Mouse (Mus musculus): ENCODE results near the gene Myh7b.
"Not testable (repeated sequence)": the region's sequence is repeated elsewhere in the genome, so short reads cannot be mapped to it uniquely, and the experiment has no call there.

The Myh7b gene

DNA sequence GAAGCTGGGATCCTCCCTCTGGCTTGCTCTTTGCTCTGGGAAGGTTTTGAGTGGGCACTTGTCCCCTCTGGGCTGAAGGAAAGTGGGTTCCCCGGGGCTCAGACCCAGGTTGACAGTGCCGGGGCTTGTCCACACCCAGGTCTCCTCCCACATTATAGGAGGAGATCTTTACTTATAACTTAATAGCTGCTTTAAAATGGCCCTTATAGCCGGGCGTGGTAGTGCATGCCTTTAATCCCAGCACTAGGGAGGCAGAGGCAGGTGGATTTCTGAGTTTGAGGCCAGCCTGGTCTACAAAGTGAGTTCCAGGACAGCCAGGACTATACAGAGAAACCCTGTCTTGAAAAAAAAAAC lies 5.8 kb upstream of the Myh7b start:
- not testable (repeated sequence) for DNase-seq

DNA sequence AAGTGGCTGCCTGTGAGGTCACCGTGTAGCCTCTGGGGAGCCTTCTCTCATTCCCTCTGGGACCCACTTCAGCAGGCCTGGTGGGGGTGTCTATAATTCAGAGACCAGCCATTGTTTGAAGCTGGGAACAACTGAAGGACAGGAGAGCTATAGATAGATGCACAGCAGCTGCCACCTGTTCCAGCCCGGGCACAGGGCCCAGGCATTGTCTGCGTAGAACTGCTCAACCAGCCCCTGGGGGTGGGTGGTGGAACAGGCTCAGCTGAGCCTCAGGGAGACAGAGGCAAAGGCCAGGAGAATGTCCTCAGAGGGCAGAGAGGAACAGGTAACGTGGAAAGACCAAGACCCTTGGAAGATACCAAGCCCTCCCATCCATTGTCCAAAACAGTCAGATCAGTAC lies 4.7 kb upstream of the Myh7b start:
- peak; percentile 79 for DNase-seq

DNA sequence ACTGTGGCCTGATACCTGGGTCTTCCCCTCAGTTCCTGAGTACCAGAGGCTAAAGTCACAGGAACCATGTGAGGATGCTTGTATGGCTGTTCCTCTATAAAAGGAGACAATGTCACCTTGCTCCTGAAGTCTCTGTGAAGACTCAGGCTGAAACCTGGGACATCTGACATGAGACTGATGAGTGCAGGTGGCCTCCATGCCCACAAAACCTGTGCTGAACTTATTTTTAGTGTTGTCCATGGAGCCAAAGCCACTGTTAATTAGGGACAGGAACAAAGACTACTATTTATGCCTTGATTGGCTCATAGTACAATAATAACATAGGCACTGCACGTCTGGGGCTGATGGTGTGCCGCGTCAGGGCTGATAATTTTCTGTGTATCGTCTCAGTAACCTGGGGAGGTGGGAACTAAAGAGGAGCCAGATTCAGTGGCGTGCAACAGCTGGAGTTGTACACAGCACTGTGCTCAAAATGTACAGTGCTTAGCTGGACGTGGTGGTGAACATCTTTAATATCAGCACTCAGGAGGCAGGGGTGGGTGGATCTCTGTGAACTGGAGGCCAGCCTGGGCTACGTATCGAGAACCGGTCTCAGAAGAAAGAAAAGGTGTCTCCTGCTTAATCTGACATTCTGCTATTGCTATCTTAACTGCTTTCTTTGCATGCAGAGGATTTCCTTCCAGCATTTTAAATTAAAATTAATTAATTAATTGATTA lies 980 bp downstream of the Myh7b start:
- no peak for DNase-seq

DNA sequence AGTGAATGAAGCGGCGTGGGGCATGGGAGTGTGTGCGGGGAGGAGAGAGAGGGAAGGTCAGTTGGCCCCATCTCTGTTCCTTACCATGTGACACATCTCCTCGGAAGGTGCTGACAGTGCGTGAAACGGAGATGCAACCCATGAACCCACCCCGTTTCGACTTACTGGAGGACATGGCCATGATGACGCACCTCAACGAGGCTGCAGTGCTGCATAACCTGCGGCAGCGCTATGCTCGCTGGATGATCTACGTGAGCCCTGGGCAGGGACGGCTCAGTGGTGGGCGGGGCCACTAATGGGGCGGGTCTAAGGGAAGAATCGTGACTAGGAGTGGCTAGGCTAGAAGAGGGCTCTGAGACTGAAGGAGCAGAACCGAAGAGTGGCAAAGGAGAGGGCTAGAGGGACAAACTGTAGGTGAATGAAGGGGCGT lies 2.3 kb downstream of the Myh7b start:
- DNase-seq: peak; percentile 84

DNA sequence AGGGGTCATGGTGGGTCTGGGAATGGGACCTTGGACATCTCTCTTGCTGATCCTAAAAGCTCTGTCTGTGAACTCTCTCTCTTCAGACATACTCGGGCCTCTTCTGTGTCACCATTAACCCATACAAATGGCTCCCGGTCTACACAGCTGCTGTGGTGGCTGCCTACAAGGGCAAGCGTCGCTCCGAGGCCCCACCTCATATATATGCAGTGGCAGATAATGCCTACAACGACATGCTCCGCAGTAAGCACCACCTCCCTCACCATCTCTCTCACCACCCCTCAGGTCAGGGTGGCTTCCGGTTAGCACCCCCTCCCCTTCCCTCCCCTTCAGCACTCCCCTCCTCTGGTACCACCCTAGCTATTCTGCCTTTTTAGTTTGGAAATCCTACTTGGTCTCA lies 2.9 kb downstream of the Myh7b start:
- no peak for DNase-seq

DNA sequence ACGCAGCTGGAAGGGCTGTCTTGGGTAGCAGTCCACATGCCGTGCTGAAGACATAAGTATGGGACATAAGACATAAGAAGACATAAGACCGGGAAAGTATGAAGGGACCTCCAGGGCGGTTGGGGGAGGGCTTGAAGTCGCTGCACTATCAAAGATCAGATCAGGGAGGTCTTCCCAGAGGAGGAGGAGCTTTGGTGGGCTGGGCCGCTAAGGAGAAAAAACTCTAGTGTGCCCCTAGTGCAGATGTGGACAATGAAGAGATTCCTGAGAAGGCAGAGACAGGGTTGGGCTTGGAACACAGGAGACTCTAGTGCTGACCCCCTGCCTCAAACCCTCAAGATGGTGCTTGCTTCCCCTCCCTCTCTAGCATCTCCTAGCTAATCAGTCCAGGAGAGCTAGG lies 6.0 kb downstream of the Myh7b start:
- DNase-seq: no peak

DNA sequence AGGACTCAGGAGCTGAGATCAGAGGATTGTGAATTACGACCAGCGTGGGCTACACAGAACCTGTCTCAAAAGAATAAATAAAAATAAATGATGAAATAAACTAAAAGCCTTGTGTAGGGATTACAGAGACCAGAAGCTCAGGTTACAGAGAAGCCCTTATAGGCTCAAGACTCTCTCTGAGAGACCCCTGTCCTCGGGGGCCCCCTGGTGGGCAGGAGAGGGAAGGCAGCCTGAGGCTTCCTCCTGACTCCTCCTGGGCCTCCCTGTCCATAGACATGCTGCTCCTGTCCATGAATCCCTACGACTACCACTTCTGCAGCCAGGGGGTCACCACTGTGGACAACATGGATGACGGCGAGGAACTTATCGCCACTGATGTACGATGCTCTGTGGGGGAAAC lies 8.8 kb downstream of the Myh7b start:
- DNase-seq: peak; percentile 83

DNA sequence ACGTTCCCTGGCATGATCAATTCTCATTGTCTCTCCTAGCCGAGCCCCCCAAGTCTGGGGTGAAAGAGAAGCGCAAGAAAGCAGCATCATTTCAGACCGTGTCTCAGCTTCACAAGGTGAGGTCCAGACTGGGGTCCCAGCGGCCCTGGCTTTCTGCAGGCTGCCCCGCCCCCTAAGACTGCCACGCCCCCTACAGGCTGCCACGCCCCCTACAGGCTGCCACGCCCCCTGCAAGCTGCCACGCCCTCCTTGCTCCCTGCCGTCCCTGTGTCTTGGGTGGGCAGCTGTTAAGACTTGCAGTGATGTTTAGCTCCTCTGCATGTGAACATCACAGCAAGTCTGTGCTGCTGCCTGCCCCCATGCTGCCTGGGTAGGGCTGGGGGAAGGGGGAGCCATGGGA lies 11.6 kb downstream of the Myh7b start:
- DNase-seq: no peak

DNA sequence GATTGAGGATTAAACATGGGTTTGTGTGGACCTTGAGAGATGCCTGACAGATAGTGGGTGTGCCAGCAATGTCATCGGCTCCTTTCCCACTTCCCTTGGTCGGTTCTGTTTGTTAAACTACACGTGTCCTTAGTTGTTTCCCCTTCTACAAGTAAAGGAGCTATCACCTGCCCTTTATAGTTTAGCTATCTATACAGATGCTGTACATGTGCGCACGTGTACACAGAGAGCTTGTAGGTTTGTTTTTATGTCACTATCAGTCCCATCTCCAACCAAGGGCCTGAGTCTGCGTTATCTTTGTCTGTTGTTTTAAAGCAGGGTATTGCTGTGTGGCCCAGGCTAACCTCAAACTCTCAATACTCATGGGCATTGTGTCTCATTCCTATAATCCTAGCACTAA lies 13.0 kb downstream of the Myh7b start:
- DNase-seq: no peak

DNA sequence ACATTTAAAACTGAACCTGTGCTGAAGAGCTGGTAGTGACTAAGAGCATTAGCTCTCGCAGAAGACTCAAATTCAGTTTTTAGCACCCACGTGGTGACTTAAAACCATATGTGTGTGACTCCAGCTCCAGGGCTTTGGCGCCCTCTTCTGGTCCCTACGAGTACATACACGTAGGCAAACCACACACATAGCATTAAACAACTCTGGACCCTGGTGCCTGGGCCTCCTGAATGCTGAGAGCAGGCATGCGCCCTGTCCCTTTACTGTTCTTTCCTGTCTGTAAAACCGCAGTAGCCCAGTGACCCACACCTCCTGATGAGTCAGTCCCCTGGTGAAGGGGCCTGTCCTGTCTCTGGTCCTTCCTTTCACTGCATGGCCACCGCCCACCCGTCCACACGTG lies 13.7 kb downstream of the Myh7b start:
- DNase-seq: no peak

DNA sequence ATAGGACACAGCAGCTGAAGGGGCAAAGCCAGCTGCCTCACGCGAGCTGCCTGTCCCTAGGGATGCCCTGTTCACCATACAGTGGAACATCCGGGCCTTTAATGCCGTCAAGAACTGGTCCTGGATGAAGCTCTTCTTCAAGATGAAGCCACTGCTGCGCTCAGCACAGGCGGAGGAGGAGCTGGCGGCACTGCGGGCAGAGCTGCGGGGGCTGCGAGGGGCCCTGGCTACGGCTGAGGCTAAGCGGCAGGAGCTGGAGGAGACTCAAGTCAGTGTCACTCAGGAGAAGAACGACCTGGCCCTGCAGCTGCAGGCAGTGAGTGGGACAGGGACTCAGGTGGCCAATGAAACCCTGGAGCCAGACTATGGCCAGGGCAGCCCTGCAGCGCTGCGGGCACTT lies 15.3 kb downstream of the Myh7b start:
- no peak for DNase-seq

DNA sequence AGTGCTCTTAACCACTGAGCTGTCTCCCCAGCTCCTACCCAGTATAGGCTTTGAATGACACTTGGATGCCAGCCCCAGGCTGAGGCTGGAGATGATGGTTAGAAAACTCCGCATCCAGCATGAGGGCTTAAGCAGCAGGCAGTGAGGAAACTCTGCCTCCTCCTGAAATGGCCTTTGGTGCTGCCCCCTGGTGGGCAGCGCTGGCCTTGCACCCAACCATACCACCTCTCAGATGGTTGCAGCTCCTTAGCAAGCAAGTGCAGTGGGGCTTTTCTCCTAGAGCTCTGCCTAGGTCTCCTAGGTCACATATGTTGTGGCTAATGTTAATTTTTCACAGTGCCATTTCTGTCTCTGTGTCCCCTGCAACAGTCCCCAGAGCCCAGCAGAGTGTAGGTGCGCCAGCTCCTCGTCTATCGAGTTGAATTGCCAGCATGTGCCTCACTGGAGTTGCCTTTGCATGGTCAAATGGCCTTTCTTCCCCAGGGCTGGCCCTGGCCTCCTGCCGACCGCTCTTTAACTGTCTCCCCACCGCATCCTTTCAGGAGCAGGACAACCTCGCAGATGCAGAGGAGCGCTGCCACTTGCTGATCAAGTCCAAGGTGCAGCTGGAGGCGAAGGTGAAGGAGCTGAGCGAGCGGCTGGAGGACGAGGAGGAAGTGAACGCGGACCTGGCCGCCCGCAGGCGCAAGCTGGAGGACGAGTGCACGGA lies 16.2 kb downstream of the Myh7b start:
- peak; percentile 80 for DNase-seq

DNA sequence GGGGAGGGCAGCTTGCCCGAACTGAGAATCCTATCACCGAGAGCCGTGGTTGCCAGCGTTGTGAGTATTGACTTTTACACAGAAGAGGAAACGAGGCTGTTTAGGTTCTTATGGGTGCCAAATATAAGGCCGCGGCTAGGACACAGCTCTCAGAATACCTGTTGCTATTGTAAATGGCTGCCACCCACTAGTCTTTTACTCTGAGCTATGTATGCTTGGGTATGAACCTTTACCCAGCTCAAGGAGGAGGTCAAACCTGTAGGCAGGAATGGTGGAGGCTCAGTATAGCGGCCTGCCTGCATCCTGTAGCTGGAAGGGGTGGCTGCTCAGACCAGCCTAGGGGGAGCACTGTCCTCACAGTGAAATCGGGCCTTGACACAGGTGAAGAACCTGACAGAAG lies 17.1 kb downstream of the Myh7b start:
- no peak for DNase-seq

DNA sequence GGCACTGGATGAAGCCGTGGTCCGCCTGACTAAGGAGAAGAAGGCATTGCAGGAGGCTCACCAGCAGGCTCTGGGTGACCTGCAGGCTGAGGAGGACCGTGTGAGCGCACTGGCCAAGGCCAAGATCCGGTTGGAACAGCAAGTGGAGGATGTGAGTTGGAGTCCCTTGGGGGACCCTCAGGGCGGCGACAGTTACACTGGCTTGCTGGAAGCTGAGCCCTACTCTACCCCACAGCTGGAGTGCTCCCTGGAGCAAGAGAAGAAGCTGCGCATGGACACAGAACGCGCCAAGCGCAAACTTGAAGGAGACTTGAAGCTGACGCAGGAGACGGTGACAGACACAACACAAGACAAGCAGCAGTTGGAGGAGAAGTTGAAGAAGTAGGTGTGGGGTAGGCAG lies 17.5 kb downstream of the Myh7b start:
- peak; percentile 63 for DNase-seq

DNA sequence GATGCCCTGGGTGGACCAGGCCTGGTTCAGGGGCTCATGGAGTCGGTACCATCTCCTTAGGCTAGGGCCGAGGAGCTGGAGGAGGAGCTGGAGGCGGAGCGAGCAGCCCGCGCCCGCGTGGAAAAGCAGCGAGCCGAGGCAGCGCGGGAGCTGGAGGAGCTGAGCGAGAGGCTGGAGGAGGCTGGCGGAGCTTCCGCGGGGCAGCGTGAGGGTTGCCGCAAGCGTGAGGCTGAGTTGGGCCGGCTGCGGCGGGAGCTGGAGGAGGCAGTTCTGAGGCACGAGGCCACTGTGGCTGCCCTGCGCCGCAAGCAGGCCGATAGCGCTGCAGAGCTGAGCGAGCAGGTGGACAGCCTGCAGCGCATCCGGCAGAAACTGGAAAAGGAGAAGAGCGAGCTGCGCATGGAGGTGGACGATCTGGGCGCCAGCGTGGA lies 18.2 kb downstream of the Myh7b start:
- peak; percentile 78 for DNase-seq

DNA sequence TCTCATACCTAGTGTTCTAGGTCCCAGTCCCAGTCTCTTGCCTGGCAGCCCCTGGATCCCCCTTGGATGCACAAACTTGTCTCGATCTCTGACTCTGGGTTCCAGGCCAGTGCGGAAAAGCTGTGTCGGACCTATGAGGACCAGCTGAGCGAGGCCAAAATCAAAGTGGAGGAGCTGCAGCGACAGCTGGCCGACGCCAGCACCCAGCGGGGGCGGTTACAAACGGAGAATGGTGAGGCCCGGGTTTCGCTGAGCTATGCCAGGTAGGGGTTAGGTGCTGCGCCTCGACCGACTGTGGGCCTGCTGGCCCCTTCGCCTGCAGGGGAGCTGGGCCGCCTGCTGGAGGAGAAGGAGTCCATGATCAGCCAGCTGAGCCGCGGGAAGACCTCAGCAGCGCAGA lies 19.1 kb downstream of the Myh7b start:
- peak; percentile 58 for DNase-seq

DNA sequence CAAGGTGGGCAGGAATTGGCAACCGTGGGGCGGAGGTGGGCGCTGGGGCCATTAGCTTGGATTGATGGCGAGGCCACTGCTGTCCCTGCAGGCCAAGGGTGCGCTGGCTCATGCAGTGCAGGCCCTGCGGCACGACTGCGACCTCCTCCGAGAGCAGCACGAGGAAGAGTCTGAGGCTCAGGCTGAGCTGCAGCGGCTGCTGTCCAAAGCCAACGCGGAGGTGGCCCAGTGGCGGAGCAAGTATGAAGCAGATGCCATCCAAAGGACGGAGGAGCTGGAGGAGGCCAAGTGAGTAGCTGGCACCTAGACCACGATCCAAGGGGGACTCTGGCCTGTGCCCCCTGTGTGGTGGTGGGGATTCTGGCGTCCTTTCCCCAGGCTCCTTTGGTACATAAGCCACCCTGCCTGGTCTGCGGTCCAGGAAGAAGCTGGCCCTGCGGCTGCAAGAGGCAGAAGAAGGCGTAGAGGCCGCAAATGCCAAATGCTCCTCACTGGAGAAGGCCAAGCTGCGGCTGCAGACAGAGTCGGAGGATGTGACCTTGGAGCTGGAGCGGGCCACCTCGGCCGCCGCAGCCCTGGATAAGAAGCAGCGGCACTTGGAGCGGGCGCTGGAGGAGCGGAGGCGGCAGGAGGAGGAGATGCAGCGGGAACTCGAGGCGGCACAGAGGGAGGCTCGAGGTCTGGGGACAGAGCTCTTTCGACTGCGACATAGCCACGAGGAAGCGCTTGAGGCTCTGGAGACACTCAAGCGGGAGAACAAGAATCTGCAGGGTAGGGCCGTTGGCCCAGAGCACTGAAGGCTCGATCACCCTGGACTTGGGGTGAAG lies 19.8 kb downstream of the Myh7b start:
- DNase-seq: peak; percentile 53

DNA sequence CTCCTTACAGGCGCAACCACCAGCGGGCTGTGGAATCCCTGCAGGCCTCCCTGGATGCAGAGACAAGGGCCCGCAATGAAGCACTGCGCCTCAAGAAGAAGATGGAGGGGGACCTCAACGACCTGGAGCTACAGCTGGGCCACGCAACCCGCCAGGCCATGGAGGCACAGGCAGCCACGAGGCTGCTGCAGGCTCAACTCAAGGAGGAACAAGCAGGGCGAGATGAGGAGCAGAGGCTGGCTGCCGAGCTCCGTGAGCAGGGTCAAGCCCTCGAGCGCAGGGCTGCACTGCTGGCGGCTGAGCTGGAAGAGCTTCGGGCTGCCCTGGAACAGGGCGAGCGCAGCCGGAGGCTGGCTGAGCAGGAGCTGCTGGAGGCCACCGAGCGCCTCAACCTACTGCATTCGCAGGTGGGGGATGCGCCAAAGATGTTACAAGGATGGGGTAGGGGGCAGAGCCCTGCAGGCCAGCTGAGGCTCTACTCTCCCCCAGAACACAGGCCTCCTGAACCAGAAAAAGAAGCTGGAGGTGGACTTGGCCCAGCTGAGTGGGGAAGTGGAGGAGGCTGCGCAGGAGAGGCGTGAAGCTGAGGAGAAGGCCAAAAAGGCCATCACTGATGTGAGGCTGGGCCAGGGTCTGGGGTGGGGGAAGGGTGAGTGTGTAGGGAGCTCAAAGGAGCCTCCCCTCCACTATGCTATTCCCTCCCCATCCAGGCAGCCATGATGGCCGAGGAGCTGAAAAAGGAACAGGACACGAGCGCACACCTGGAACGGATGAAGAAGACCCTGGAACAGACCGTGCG lies 21.3 kb downstream of the Myh7b start:
- peak; percentile 50 for DNase-seq

DNA sequence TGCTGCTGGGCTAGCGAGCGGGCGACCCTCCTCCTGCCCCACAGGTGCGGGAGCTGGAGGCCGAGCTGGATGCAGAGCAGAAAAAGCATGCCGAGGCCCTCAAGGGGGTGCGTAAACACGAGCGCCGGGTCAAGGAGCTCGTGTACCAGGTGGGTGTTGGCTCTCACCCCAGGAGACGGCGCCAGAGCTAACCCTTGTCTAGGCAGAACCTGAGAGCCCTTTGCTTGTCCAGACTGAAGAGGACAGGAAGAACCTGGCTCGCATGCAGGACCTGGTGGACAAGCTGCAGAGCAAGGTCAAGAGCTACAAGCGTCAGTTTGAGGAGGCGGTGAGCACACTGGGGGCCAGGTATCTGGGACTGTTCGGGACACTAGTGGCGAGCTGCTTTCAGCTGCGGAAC lies 22.1 kb downstream of the Myh7b start:
- DNase-seq: peak; percentile 47

DNA sequence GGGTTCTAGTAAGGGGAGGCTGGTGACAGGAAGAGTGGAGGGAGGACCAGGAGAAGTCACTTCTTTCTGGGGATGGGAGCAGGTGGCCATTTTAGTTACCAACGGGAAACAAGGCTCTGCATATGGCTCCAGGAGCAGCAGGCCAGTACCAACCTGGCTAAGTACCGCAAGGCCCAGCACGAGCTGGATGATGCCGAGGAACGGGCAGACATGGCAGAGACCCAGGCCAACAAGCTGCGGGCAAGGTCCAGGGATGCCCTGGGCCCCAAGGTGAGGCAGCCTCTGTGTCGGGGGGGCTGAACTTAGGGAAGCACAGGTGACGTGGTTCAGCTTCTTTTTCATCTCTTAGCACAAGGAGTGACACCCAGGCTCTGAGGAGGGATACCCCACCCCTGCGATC lies 22.7 kb downstream of the Myh7b start:
- DNase-seq: peak; percentile 73

DNA sequence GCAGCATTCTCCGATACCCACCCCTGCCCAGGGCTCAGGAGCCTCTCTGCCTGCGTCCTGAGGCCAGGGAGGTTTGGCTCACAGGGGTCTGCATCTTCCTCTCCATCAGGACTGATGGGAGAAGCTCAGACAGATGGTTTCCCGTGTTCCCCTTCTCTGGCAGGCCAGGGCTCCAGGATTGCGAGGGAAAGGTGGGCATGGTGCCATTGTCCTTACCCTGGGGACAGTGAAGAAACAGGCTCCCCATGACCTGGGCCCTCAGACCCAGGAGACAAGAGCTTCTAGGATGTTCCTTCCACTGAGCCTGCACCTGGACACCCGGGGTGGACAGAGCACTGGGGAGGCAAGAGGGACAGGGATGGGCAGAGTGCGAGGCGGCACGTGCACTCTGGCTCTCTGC lies 23.6 kb downstream of the Myh7b start:
- peak; percentile 58 for DNase-seq

DNA sequence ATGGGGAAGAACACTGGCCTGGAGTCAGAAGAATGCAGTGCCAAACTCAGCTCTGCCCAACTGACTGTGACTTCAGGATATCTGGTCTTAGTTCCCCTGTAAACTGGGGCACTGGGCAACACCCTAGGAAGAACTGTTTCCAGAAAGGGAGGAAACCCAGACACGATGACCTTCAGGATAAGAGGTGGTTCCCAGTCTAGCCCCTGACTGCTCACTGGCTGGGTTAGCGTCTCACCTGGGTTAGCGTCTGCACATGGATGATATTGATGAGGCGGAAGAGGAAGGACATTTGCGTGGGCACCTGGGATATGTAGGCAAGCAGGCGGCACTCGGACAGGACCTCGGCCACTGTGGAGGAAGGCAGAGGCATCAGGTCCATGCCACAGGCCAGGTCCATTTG lies 24.9 kb downstream of the Myh7b start:
- DNase-seq: no peak

DNA sequence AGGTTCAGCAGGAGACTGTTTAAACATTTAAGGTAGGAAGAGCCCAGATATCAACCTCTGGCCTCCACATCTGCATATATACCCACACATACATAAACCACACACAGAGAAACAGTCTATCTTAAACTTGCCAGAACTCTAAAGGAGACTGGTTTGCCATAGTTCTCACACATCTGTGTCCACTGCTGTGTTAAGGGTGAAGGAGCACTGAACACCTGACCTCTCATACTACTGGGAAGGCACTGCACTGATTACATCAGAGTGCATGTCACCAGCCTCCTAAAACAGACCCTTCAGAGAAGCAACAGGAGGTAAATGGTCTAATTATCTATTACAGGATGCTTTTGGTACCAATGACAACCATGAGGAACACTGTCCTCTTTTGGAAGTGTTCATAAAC lies 25.9 kb downstream of the Myh7b start:
- DNase-seq: no peak
